Mouse (Mus musculus) heart, embryonic 11.5 days (tissue): ENCODE measurements at regions not wholly inside any gene's neighbourhood (a gene's known extent, or its start where the extent isn't known, plus 50 kb on each side); places are given as distances from the start of the nearest gene placed in this dataset.

Experiments used
- ATAC-seq: fragments of 200-750 bp; cut with Nextera tagmentation; replicated peaks from 2 replicates; pipeline ENCODE4 v1.8.0; 2017; ENCODE audit warnings: moderate library complexity; ENCODE audit not compliant: insufficient number of reproducible peaks, low FRiP score, low TSS enrichment
- H3K27ac ChIP-seq: fragments of 300-500 bp; sonication (generic); 2 replicates; pipeline ENCODE4 v1.5.1; 2014; ENCODE audit warnings: mild to moderate bottlenecking, low read depth, low read length
- H3K27me3 ChIP-seq: fragments of 300-500 bp; sonication (generic); 2 replicates; pipeline ENCODE4 v1.6.1; 2014; ENCODE audit warnings: mild to moderate bottlenecking, low read length, mixed read lengths; ENCODE audit not compliant: control insufficient read depth, insufficient read depth
- H3K36me3 ChIP-seq: fragments of 300-500 bp; sonication (generic); 2 replicates; pipeline ENCODE4 v1.6.1; 2014; ENCODE audit warnings: mild to moderate bottlenecking, low read length, moderate library complexity, mixed read lengths; ENCODE audit not compliant: control insufficient read depth, insufficient read depth
- H3K4me1 ChIP-seq: fragments of 300-500 bp; sonication (generic); 2 replicates; pipeline ENCODE4 v1.6.1; 2014; ENCODE audit warnings: low read length; ENCODE audit not compliant: control insufficient read depth, insufficient read depth
- H3K4me2 ChIP-seq: fragments of 300-500 bp; sonication (generic); 2 replicates; pipeline ENCODE4 v1.6.1; 2014; ENCODE audit warnings: mild to moderate bottlenecking, moderate library complexity
- H3K4me3 ChIP-seq: fragments of 300-500 bp; sonication (generic); 2 replicates; pipeline ENCODE4 v1.5.1; 2014; ENCODE audit warnings: low read depth, low read length
- H3K9ac ChIP-seq: fragments of 300-500 bp; sonication (generic); 2 replicates; pipeline ENCODE4 v1.6.1; 2014; ENCODE audit warnings: mild to moderate bottlenecking, low read depth, low read length, moderate library complexity
- H3K9me3 ChIP-seq: fragments of 300-500 bp; sonication (generic); replicated peaks from 2 replicates; pipeline ENCODE4 v1.6.1; 2016; ENCODE audit warnings: low read length; ENCODE audit not compliant: control insufficient read depth
- WGBS: fragments of 180-500 bp; shearing (Covaris S2); extraction: QIAGEN DNeasy Blood & Tissue Kit; methylation state at CpG from one replicate; pipeline ENCODE4 v1.1.7; 2014; ENCODE audit not compliant: insufficient replicate concordance; 5-methylcytosine and 5-hydroxymethylcytosine counted together

DNA sequence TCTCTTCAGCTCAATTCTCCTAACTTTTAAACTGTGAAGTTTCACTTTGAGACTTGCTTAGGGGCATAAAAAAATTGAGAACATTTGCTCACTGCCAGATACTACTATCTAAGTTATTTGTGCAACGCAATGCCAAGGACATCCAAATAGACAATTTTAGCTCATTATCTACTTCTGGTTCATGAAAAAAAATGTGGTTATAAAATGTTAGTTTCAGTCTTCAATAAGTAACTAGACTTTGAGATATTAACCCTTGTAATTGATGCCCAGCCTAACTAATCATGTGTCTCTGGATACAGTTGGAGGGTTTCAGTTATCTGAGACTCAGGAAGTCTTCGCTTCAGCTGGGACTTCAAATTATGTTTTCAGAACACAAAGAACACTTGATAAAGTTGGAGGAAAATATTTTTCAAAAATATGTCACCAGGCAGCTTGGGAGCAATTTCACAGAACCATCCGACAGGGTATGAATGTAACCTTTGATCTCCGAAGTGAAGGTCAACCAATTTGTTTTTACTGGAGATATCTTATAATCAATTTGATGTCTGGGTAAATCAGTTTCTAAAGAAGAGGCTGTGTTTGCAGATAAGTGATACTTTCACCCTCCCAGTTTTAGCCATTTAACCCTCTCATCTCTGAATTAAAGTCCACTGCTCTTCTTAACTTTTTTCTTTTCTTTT, 313.3 kb downstream of the Rnls start:
- no peak for ATAC-seq
- Histone ChIP-seq H3K27me3 (no peaks in the 10 kb centered on the region), H3K9ac (no peak overlapping the region), H3K4me2 (no peak overlapping the region), H3K36me3 (no peaks in the 10 kb centered on the region), H3K4me3 (no peak overlapping the region), H3K27ac (no peak overlapping the region), H3K4me1 (no peaks in the 10 kb centered on the region), H3K9me3 (no peaks in the 10 kb centered on the region)
- WGBS, result 56% methylated on average over 4 of the region's 4 CpGs

DNA sequence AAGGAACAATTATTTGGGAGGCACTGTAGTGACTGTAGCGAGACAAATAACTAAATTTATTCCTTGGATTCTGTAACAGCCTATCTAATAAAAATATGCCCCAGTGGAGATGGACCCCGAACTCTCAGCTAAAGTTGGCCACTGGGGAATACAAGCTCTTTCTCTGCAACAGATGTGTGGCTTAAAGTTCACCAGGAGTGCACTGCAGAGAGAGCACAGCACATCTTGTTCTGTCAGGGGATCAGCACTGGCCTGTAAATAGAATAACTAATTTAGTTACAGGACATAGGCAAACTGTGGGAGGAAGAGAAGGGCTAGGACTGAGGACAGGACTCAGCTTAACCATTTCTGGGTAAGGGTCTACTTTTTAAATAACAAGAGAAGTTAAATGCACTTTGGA, 312.1 kb downstream of the Rnls start:
- ATAC-seq, result no peak
- no peaks in the 10 kb centered on the region for H3K4me1 ChIP-seq

DNA sequence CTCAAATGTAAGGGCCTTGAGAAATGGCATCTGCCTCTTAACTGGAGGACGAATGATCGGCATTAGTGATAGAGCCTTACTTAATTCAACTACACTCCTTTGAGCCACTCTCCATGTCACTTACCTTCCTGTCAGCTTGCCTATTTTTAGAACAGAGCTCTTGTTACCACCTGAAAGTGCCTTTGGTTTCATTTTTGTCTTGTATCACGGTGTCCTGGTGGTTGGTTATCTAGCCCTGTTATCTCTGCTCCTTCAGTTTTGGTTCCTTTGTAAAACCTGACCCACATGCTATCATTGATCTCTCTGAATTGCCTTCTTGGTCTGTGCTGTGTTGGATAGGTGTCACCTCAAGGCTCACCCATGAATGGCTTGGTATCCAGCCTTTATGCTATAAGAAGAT, 310.6 kb downstream of the Rnls start:
- H3K36me3 ChIP-seq, result no peaks in the 10 kb centered on the region
- H3K4me3 ChIP-seq, result no peak overlapping the region
- no peaks in the 10 kb centered on the region for H3K27me3 ChIP-seq
- no peak for ATAC-seq
- no peak overlapping the region for H3K27ac ChIP-seq
- no peak overlapping the region for H3K4me2 ChIP-seq
- no peaks in the 10 kb centered on the region for H3K4me1 ChIP-seq
- no peak overlapping the region for H3K9ac ChIP-seq
- WGBS, result 48% methylated on average over 3 of the region's 3 CpGs
- H3K9me3 ChIP-seq, result no peaks in the 10 kb centered on the region

More for the DNA sequence above, 312.1 kb downstream of the Rnls start:
- Histone ChIP-seq H3K27me3 (no peaks in the 10 kb centered on the region), H3K4me3 (no peak overlapping the region), H3K27ac (no peak overlapping the region), H3K9me3 (no peaks in the 10 kb centered on the region), H3K4me2 (no peak overlapping the region), H3K36me3 (no peaks in the 10 kb centered on the region), H3K9ac (no peak overlapping the region)
- 75% methylated on average over 2 of the region's 2 CpGs for WGBS

DNA sequence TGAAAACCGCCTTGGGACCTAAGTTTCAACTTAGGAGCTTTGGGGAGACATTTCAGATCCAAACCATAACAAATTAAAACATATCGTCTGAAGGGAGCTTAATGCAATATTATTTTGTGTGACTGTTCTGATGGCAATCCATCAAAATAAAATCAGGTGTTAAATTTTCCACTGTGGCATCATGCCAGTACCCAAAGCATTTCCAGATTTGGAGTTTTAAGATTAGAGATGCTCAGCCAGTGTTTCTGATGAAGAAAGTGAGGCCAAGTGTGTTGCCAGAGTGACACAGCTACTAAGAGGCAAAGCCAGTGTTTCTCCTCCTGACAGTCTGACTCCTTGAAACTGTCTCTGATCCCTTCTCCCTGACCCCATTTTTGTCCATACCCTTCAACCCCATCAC, 308.7 kb downstream of the Rnls start:
- H3K4me1 ChIP-seq, result no peaks in the 10 kb centered on the region
- no peak for ATAC-seq
- no peak overlapping the region for H3K9ac ChIP-seq
- no peaks in the 10 kb centered on the region for H3K27me3 ChIP-seq
- WGBS, result 71% methylated on average over 2 of the region's 2 CpGs
- H3K9me3 ChIP-seq, result no peaks in the 10 kb centered on the region
- no peak overlapping the region for H3K4me2 ChIP-seq
- no peak overlapping the region for H3K27ac ChIP-seq
- no peak overlapping the region for H3K4me3 ChIP-seq
- no peaks in the 10 kb centered on the region for H3K36me3 ChIP-seq

DNA sequence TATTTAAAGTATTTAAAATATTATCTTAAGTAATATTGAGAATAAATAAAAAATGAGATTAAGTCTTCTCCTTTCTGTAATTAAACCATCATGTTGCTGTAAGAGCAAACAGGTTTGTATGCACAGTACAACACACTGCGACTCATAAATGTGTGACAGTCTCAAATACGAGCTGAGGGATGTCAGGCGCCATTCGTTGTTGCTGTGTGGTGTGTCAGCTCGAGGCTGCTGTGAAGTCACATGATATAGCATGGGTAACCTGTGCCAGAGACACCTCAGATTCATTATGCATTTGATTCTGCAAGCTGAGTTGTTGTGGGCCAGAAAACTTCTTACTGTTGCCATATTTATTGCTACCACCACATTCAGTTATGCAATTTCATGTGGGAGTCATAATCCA, 307.4 kb downstream of the Rnls start:
- WGBS, result 84% methylated on average over 5 of the region's 5 CpGs
- Histone ChIP-seq H3K27me3 (no peaks in the 10 kb centered on the region), H3K4me3 (no peak overlapping the region), H3K9ac (no peak overlapping the region), H3K9me3 (no peaks in the 10 kb centered on the region), H3K4me1 (no peaks in the 10 kb centered on the region), H3K27ac (no peak overlapping the region), H3K36me3 (no peaks in the 10 kb centered on the region), H3K4me2 (no peak overlapping the region)
- no peak for ATAC-seq
